24 mouse cellular contexts compared by ENCODE assay signal in the genomic region with DNA sequence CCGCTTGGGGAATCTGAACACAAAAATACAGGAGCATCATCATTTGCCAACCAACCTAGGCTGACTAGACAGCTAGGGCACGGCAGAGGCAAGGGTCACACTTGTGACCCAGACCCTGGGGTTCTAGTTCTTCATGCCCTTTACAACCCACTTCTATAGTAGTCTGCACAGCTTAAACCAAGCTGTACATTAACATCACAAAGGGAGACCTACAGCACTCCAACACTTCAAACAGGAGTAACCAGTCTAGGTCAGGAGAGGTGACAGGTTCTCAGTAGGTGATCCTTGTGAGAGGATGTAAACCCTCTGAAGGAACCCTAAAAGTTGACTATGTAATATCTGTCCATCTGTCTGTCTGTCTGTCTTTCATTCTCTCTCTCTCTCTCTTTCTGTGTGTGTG. TPM values are rescaled to one million over a fixed set of nuclear protein-coding genes. Genes with fewer than 3 reads are reported as not detected.
DNase-seq lines count a peak whose midpoint lies in the region; TF ChIP-seq lines count a peak whose summit lies in the region.
"Had no signal": no experiment of that assay in that cellular context is flagged by ENCODE, and none has a peak within 500 bp of the region (broad histone marks: within the 10 kb centered on the region; RNA-seq: fewer than 3 reads in every experiment).

No protein-coding gene starts in this region.

- DNase-seq in ES-CJ7 (ENCODE audit: low read depth, low spot score) (peak; percentile 77), R1 (ENCODE audit: low read depth, low spot score) (peak; percentile 81), ZHBTc4 (ENCODE audit: low read depth, low spot score) (peak; percentile 62)
- DNase-seq in ovary, postnatal 10 days (ENCODE audit: low spot score), result no peak
- no peak for DNase-seq in layer of hippocampus, adult 18-20 months (ENCODE audit: low spot score in 2 of 2)
- no peak for DNase-seq in adrenal gland, adult 8-10 months
- no peak for DNase-seq in limb, embryonic 10.5 days (ENCODE audit: low spot score)
- DNase-seq: adrenal gland, adult 2 months; adrenal gland, postnatal 14 days; adrenal gland, postnatal 36 days; cerebellum, adult 11-12 months; cerebellum, adult 2 months; cerebellum, adult 9-10 months; cerebellum, postnatal 14 days; cerebellum, postnatal 36 days; embryo, embryonic 11 days had no signal

- H3K4me3 ChIP-seq in E14TG2a.4 (replicated peaks; ENCODE audit: low read length), result peak overlapping the region; percentile 47
- no peak overlapping the region for H3K4me3 ChIP-seq in limb, embryonic 10.5 days
- H3K4me3 ChIP-seq: embryonic facial prominence, embryonic 13.5 days; embryonic facial prominence, embryonic 15.5 days; erythroblast, embryonic 14.5 days; forebrain, embryonic 10.5 days; forebrain, embryonic 12.5 days had no signal

- peaks cover 63% of the 10 kb centered on the region for H3K4me1 ChIP-seq in E14TG2a.4 (replicated peaks; ENCODE audit: low read depth, low read length)
- H3K4me1 ChIP-seq in limb, embryonic 10.5 days, result peaks cover 10% of the 10 kb centered on the region
- H3K4me1 ChIP-seq: forebrain, embryonic 10.5 days; forebrain, embryonic 12.5 days had no signal

- H3K27ac ChIP-seq in limb, embryonic 10.5 days, result no peak overlapping the region; the same call in 1 of the 2 replicates
- H3K27ac ChIP-seq: embryonic facial prominence, embryonic 13.5 days; forebrain, embryonic 10.5 days; forebrain, embryonic 12.5 days had no signal

- H3K27me3 ChIP-seq in E14TG2a.4 (ENCODE audit: insufficient read depth, low read length), result peaks cover 4% of the 10 kb centered on the region; the same call in 1 of the 2 replicates
- no peaks in the 10 kb centered on the region for H3K27me3 ChIP-seq in limb, embryonic 10.5 days (ENCODE audit: low read depth, poor library complexity, severe bottlenecking)
- H3K27me3 ChIP-seq: embryonic facial prominence, embryonic 13.5 days; embryonic facial prominence, embryonic 15.5 days; forebrain, embryonic 12.5 days; Patski had no signal

- WGBS in limb, embryonic 10.5 days, result 79% methylated on average over 2 of the region's 2 CpGs

- no peak for TF ChIP-seq CTCF in E14TG2a.4 (conservative IDR thresholded peaks at IDR 0.05; ENCODE audit: low read length)

- no peaks in the 10 kb centered on the region for H3K9me3 ChIP-seq in E14TG2a.4 (ENCODE audit: low read length)
- H3K9me3 ChIP-seq in limb, embryonic 10.5 days (replicated peaks), result no peaks in the 10 kb centered on the region
- H3K9me3 ChIP-seq: embryonic facial prominence, embryonic 13.5 days; embryonic facial prominence, embryonic 15.5 days; forebrain, embryonic 10.5 days; forebrain, embryonic 12.5 days; G1E had no signal

- H3K36me3 ChIP-seq in E14TG2a.4 (ENCODE audit: insufficient read depth, low read length), result peaks cover 3% of the 10 kb centered on the region; the same call in 1 of the 2 replicates
- peaks cover 8% of the 10 kb centered on the region for H3K36me3 ChIP-seq in limb, embryonic 10.5 days
- H3K36me3 ChIP-seq: embryonic facial prominence, embryonic 13.5 days; forebrain, embryonic 12.5 days; G1E had no signal

RNA-seq across cellular contexts. Expression of a gene that starts 35.1 kb away (rescaled TPM):
- total RNA-seq in layer of hippocampus, adult 18-20 months (2021), result 1 to 10 TPM; 4.5 TPM
- total RNA-seq in adrenal gland, adult 8-10 months (2022), result 10 to 100 TPM; 13.9 to 23.2 (median 19.0) TPM
- 7.2 and 7.8 TPM in 2 replicates for polyA plus RNA-seq in limb, embryonic 10.5 days (2016; fragmentation: Nextera tagmentation; extraction: Ambion mirVana)
- polyA plus RNA-seq: erythroblast, embryonic 14.5 days had no signal

Comparison
In these comparisons a context has a peak if more than half of its experiments do, and no peak if none do; other contexts are left out.
1. DNase-seq: peak in ES-CJ7 (single experiment), R1 (single experiment) and ZHBTc4 (single experiment); none in ovary, postnatal 10 days (single experiment), layer of hippocampus, adult 18-20 months (0 of 2), adrenal gland, adult 8-10 months (single experiment) and limb, embryonic 10.5 days (single experiment).